Mouse (Mus musculus): ENCODE data around the gene Clec9a. TPM values are rescaled to one million over a fixed set of nuclear protein-coding genes. Genes with fewer than 3 reads are reported as not detected.

Gene Clec9a
- total and polyA plus RNA-seq, 3 experiments = not detected

DNA sequence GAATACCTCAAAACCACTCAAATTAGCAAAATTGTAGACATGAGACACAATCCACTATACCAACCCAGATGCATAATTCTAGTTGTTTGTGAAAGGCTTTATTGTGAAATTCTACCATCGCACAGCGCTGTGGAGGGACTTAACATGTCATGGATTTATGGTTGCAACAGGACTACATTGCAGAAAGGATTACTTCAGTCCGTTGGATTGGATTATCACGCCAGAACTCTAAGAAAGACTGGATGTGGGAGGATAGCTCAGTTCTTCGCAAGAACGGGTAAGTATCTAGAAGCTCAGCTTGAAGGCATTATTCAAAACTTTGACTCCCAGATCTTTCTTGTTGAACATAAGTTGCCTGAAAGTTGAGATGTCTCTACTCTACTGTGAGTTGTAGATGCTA, 5.3 kb upstream of the Clec9a start:
- no peak overlapping the region for H3K4me2 ChIP-seq (ENCODE audit: insufficient read depth, low read depth, poor library complexity, severe bottlenecking)
- H3K27ac ChIP-seq (ENCODE audit: insufficient read depth, low read depth) = no peak overlapping the region
- DNase-seq (ENCODE audit: extremely low read depth) = no peak
- H3K9ac ChIP-seq (ENCODE audit: insufficient read depth, low read depth) = no peak overlapping the region
- no peaks in the 10 kb centered on the region for H3K27me3 ChIP-seq (replicated peaks)
- H3K4me3 ChIP-seq (replicated peaks in 1 of 3; ENCODE audit: low read depth in 2 of 3, low read length in 2 of 3, poor library complexity in 1 of 3) = no peak overlapping the region
- TF ChIP-seq MAX (IDR thresholded peaks at IDR 0.05; ENCODE audit: low read length) (no peak), NELFE (IDR thresholded peaks at IDR 0.05; ENCODE audit: low read depth, low read length) (no peak), ZMIZ1 (IDR thresholded peaks at IDR 0.05; ENCODE audit: low read depth, low read length) (no peak), MXI1 (IDR thresholded peaks at IDR 0.05; ENCODE audit: low read depth, low read length) (no peak)
- in situ Hi-C loops (cut with MboI; ENCODE audit: low pct_ligation_motif_present, low pct_unique_long_range_greater_than_20kb, low sequenced_read_pairs) (no loop called here), dilution Hi-C loops (cut with MboI; ENCODE audit: extremely low pct_ligation_motif_present, extremely low pct_unique_long_range_greater_than_20kb, low sequenced_read_pairs) (no loop called here)
- H3K36me3 ChIP-seq (replicated peaks in 1 of 2; ENCODE audit: control insufficient read depth in 1 of 2, insufficient read depth in 1 of 2, low read length in 1 of 2) = no peaks in the 10 kb centered on the region
- H3K9me3 ChIP-seq (replicated peaks; ENCODE audit: low read length) = no peaks in the 10 kb centered on the region
- peaks cover 0 to 26% of the 10 kb centered on the region in 2 experiments; a peak in 2 of 4 replicates for H3K4me1 ChIP-seq (ENCODE audit: control insufficient read depth in 1 of 2, insufficient read depth in 2 of 2)
- no peaks in the 10 kb centered on the region for H3K79me2 ChIP-seq (replicated peaks; ENCODE audit: control insufficient read depth, extremely low read depth, insufficient read depth, poor library complexity, severe bottlenecking)

DNA sequence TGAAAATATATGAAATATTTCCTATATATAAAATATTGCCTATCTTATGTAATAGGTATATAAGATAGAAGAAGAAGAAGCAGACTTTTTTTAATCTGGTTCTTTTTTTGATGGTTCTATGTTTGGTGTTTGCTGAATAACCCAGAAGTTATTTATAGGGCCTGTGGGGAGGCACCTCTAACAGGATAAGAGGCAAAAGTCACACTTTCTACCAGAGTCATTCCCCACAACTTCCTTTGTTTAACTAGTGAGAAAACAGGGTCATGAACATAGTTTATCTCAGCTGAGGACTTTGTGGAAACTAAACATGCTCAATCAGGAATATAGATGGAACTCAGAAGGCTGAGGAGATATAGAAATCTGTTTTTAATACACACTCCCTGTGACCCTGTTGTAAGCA, 2.7 kb upstream of the Clec9a start:
- peaks cover 0 to 26% of the 10 kb centered on the region in 2 experiments; a peak in 2 of 4 replicates for H3K4me1 ChIP-seq (ENCODE audit: control insufficient read depth in 1 of 2, insufficient read depth in 2 of 2)
- dilution Hi-C loops (cut with MboI; ENCODE audit: extremely low pct_ligation_motif_present, extremely low pct_unique_long_range_greater_than_20kb, low sequenced_read_pairs) = no loop called here

DNA sequence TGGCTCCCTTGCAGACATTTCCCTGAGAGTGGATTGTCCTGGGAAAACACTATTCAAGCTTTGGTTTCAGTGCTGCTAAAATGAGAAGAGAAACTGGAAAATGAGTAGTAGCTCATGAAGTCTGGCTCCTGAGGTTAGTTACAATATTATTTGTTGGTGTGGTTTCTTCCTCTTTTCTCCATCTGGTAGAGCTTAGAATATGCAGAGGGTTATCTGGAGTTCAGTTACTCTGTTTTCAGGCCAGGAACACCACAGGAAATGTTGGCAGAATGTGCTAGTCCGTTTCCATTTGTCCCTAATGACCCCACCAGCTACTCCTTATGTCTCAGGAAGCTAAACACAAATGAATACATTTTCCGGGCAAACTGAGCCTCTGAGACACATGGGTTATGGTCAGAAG, 1.3 kb upstream of the Clec9a start:
- no peaks in the 10 kb centered on the region for H3K27me3 ChIP-seq (replicated peaks)
- dilution Hi-C loops (cut with MboI; ENCODE audit: extremely low pct_ligation_motif_present, extremely low pct_unique_long_range_greater_than_20kb, low sequenced_read_pairs) = no loop called here
- no peaks in the 10 kb centered on the region for H3K79me2 ChIP-seq (replicated peaks; ENCODE audit: control insufficient read depth, extremely low read depth, insufficient read depth, poor library complexity, severe bottlenecking)
- H3K4me3 ChIP-seq (replicated peaks in 1 of 3; ENCODE audit: low read depth in 2 of 3, low read length in 2 of 3, poor library complexity in 1 of 3) = no peak overlapping the region
- no peaks in the 10 kb centered on the region for H3K36me3 ChIP-seq (replicated peaks in 1 of 2; ENCODE audit: control insufficient read depth in 1 of 2, insufficient read depth in 1 of 2, low read length in 1 of 2)
- H3K4me2 ChIP-seq (ENCODE audit: insufficient read depth, low read depth, poor library complexity, severe bottlenecking) = no peak overlapping the region; the same call in 1 of the 2 replicates
- H3K9me3 ChIP-seq (replicated peaks; ENCODE audit: low read length) = no peaks in the 10 kb centered on the region
- peak; percentile 41 for DNase-seq (ENCODE audit: extremely low read depth)
- in situ Hi-C loops (cut with MboI; ENCODE audit: low pct_ligation_motif_present, low pct_unique_long_range_greater_than_20kb, low sequenced_read_pairs) = loop anchor here (5.0 kb wide), 1 partner anchor 35 kb away; no protein-coding TSS in a partner anchor
- H3K9ac ChIP-seq (ENCODE audit: insufficient read depth, low read depth) = 0 out of 2 replicates have a peak overlapping the region, but pooled peaks have one; percentile 6
- H3K27ac ChIP-seq (ENCODE audit: insufficient read depth, low read depth) = no peak overlapping the region
- peaks cover 0 to 24% of the 10 kb centered on the region in 2 experiments; a peak in 2 of 4 replicates for H3K4me1 ChIP-seq (ENCODE audit: control insufficient read depth in 1 of 2, insufficient read depth in 2 of 2)
- TF ChIP-seq NRF1 (IDR thresholded peaks at IDR 0.05; ENCODE audit: low read depth, low read length) (no peak), ZNF384 (IDR thresholded peaks at IDR 0.05; ENCODE audit: low read depth, low read length) (no peak), ZKSCAN1 (IDR thresholded peaks at IDR 0.05; ENCODE audit: borderline replicate concordance, low read depth, low read length) (no peak), PAX5 (IDR thresholded peaks at IDR 0.05; ENCODE audit: low read length) (no peak), MEF2A (IDR thresholded peaks at IDR 0.05; ENCODE audit: borderline replicate concordance, low read depth, low read length) (peak; percentile 40; the same call in 1 of the 2 replicates), IRF4 (IDR thresholded peaks at IDR 0.05; ENCODE audit: low read depth, low read length) (peak; percentile 47; the same call in 1 of the 2 replicates), EP300 (IDR thresholded peaks at IDR 0.05; ENCODE audit: low read length) (peak; percentile 77)

More for the DNA sequence above, 2.7 kb upstream of the Clec9a start:
- TF ChIP-seq BHLHE40 (IDR thresholded peaks at IDR 0.05; ENCODE audit: low read depth, low read length) (0 out of 2 replicates have a peak, but pooled peaks have one; percentile 21), MAX (IDR thresholded peaks at IDR 0.05; ENCODE audit: low read length) (no peak)
- in situ Hi-C loops (cut with MboI; ENCODE audit: low pct_ligation_motif_present, low pct_unique_long_range_greater_than_20kb, low sequenced_read_pairs) = loop anchor here (5.0 kb wide), 1 partner anchor 36 kb away; no protein-coding TSS in a partner anchor
- no peaks in the 10 kb centered on the region for H3K79me2 ChIP-seq (replicated peaks; ENCODE audit: control insufficient read depth, extremely low read depth, insufficient read depth, poor library complexity, severe bottlenecking)
- H3K4me2 ChIP-seq (ENCODE audit: insufficient read depth, low read depth, poor library complexity, severe bottlenecking) = no peak overlapping the region
- no peak overlapping the region for H3K4me3 ChIP-seq (replicated peaks in 1 of 3; ENCODE audit: low read depth in 2 of 3, low read length in 2 of 3, poor library complexity in 1 of 3)
- DNase-seq (ENCODE audit: extremely low read depth) = peak; percentile 12
- H3K27me3 ChIP-seq (replicated peaks) = no peaks in the 10 kb centered on the region
- no peak overlapping the region for H3K27ac ChIP-seq (ENCODE audit: insufficient read depth, low read depth)
- H3K9me3 ChIP-seq (replicated peaks; ENCODE audit: low read length) = no peaks in the 10 kb centered on the region
- H3K9ac ChIP-seq (ENCODE audit: insufficient read depth, low read depth) = no peak overlapping the region
- H3K36me3 ChIP-seq (replicated peaks in 1 of 2; ENCODE audit: control insufficient read depth in 1 of 2, insufficient read depth in 1 of 2, low read length in 1 of 2) = no peaks in the 10 kb centered on the region
